Mouse (Mus musculus) WW6 (cell line): ENCODE results near the gene Galnt15.

ENCODE experiments used
- DNase-seq: peaks from one replicate; pipeline ENCODE4 v3.0.0-alpha.2; 2013; ENCODE audit warnings: low read depth, low spot score

The Galnt15 gene

DNA sequence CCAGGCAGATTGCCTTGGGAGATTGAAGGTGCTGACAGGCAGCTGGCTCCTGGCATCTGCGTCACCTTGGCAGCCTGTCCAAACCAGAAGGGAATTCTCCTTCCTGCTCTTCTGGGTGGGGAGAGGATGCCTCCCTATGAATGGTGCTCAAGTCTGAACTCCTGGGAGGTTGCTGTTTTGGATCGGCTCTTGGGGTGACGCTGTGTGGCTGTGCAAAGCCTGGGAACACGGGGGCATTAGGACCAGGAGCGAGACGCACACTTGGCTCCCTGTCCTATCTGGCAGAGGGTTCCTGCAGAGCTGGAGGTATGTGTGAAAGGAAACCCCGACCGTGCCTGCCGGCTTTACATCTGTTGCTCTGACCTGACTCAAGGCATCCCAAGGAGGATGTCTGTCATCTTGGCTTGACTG lies at the start of gene Galnt15:
Gene Galnt15, plus strand, starts transcription at position 309 of the 411 bp plus-strand sequence.
- no peak for DNase-seq

DNA sequence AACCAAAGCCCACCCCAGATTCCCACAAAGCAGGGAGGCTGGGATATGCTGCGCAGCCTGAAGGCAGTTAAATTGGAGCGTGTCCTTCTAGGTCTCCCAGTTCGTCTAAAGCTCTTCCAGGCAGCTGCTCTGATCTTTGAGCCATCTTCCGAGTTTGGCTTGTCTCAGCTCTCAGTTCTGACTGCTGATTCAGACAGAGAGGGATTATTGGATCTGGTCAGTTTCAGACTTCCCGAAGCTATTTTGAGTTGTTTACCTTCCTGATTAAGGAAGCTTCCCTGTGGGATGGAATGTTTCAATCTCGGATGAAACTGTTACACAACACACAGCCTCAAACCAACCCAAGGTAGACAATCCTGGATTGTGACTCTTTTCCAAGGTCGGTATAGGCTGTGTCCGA lies 34.8 kb upstream of the Galnt15 start:
- no peak for DNase-seq

DNA sequence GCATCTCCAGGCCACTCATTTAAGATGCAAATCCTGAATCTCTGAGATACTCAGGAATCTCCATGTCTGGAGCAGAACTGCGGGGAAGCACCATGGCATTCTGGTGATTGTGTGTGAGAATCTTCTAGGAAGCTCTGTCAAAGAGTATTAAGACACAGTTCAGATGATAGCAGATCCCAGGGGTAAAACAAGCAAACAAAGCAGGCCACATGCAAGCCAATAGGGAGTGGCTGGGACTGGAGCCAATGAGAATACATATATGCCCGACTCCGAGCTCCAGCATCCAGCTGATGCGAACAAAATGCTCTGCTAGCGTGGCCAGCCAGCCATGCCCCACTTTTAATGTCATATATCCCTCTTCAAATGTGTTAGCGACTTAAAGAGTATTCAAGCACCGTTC lies 27.8 kb upstream of the Galnt15 start:
- no peak for DNase-seq

DNA sequence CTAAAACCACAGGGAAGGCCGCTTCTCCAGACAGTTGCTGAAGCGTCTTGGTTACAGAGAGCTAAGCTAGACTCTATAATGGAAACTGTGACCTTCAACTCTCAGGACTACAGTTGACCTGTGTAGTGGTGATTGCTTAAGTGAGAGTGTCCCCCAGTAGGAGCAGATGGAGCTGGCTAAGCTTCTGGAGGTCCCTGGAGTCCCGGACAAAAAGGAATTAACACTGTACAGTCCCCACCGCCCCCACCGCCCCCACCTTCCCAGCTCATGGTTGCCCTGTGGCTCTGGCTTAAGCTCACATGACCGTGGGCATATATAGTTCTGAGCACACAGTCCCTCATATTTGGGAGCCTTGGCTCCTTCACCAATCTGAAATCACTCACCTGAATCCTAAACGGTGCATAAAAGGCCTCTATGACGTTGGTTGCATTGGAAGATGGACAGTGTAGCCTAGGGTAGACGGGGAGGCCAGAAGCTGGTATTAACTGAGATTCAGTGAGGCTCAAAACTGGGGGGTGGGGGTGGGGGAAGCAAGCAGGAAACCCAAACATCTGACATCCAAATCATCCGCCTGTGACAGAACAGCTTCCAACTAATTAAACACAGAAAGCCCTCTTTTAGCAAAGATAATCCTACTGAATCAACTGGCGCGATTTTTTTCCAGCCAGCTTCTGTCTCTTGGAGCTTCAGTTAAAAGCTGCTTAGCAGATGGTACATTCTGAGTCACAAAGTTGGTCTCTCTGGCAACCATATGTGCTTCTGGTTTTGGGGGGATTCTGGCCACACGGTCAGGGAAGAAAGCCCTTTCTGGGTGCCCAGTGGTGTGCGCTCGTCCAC lies 26.1 kb upstream of the Galnt15 start:
- no peak for DNase-seq

DNA sequence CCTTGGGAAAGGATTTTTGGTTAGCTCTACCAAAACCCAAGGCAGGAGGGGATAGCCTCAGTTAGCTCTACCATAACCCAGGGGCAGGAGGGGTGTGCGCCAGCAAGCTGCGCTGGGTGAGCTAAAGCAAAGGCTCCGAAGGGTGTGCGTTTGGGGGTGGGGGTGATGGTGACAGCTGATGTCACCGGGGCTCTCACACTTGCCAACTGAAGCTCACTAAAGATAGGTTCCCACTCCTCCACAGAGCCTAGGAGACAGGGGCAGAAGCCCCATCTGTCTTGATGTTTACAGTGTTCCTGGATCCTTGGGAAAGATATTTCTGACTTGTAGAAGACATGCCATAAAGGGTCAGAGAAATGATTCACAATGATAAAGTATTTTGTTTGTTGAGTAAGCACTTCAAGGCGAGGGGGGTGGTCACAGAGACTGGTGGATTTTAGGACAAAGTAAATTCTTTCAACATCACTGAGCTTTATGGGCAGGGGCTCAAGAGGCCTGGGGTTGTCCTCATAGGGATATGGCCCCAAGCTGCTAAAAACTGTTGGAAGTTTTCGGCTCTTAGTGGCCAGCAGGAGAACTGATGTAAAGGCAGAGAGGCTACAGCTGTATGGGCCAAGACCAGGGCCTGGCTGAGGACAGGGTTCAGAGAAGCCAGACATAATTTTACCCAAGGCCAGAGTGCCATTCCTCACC lies 24.7 kb upstream of the Galnt15 start:
- no peak for DNase-seq

DNA sequence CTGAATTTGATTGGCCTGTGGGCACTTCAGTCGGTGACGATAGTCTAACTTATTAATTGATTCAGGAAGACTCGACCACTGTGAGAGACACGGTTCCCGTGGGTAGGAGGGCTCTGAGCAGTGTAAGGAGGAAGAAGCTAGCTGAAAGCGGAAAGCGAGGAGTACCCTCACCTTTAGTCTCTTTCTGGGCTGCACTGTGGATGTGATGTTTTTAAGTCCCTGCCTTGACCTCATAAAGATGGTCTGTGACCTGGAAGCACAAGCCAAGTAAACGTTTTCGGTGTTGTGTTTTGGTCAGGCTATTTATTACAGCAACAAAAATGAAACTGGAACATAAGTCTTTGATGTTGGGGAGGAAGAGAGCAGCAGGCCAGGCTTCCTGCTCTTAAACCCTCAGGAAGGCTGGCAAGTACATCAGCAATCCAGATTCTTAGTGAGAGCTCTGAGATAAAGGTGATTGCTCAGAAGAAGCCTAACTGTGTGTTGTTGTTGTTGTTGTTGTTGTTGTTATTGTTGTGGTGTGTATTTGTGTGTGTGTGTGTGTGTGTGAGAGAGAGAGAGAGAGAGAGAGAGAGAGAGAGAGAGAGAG lies 23.0 kb upstream of the Galnt15 start:
- no peak for DNase-seq

DNA sequence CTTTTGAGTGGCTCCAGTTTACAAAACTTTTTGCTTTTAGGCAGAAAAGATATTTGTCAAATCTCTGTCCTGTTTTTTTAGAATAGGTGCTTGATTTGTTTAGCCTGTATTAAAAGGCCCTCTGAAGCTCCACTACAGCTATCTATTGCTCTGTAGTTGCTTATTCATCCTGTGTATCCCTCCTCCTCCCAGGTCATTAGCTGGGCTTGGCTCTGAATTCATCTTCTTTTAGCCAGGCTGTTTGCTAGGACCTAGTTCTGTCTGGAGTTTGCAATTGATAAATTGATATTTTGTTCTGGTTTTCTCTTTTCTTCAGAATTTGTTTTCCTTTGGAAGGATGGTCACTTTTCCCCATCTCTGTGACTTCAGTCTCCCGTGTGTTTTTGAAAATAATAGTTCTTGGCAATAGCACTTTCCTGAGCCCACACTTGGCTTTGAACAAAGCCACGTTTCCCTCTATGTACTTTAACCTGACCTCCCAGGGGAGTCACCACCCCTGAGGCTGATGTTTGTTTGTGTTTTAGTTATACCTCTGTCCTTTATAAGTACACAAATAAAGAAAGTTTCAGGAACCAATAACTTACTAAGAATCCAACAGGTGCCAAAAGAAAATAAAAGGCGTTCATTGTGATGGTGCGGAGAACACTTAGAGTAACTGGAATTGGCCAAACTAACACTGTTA lies 21.0 kb upstream of the Galnt15 start:
- DNase-seq = no peak

DNA sequence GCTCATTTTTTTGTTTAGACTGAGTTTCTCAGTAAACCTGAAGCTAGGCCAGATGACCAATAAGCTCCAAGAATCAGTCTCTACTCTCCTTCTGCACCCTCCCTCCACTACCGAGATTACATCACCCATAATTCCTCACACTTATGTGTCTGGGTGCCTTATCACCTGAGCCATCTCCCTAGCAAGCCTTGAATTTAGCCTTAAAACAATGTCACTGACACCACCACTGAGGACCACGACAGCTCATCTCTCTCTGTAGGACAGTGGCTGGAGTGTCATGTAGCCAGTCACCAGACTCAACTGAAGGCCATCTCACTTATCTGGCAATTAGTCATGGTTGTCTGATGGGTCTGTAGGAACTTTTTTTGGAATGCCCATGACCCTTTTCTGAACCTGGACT lies 19.1 kb upstream of the Galnt15 start:
- DNase-seq = no peak

DNA sequence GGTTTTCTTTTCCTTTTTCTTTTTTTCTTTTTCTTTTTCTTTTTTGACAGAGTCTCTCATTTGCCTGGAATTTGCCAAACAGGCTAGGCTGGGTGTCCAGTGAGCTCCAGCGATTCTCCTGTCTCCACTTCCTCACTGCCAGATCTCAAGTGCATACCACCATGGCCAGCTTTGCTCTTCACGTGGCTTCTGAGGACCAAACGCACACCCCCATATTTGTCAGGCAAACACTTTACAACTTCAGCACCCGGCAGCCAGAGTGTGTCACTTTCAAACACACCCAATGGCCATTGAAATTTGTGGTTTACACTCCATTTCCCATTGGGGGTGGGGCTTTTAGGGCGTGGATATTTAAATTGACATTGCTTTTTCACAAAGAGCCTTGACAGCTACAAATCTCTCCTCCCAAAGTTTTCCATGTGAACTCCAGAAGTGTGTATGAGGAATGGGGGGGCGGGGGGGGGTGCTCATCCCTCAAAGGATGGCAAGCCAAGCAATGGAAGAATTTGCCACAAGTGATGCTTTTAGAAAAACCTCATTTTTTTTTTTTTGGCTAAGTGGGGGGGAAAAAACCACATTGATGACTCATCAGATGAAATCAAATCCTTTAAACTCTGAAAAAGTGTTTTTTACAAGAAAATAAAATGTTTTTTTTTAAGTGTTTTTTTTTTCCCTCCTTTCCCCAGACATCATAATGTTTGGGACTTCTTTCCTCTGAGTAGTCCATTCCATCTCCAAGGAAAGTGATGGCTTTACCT lies 17.1 kb upstream of the Galnt15 start:
- DNase-seq = no peak

DNA sequence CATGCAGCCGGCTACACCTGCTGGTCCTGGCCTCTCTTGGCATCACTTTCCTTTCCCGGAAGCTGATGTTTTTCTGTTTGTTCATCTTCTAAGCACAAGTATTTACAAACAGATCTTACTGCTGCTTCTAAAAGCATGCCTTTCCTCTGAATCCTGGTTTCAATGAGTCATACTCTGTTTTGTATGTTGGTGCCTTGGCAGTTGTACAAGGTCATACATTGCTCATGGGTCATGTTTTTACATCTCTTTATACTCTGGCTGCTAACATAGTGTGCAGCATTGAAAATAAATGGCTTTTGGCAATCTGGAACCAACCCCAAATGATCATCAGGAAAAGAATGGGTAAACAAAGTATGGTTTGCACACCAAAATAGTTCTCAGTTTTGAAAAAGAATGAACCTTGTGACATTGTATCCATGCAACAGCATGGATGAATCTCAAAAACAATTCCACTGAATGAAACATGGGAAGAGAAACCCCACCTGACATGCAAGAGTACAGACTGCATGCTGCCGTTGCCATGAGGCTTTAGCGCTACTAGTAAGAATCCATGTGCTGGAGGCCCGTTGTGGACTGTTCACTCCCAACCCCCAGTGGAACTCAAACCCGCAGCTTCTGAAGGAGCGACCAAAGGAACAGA lies 13.5 kb upstream of the Galnt15 start:
- no peak for DNase-seq

DNA sequence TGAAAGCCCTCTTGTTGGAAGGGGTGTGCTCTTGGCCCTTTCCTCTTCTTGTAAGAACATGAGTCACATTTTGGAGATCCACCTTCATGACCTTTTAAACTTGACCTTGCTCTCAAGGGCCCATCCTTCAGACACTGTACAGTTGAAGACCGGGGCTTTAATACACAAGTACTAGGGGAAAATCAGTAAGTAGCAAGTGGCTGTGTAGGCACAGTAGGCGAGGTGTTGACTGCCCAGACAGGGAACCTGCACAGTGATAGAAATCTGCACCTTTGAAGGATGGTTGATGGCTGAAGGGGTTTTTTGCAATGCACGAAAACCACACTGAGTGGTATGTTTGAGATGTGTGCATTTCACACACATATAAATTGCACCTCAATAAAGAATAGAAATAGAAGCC lies 12.3 kb upstream of the Galnt15 start:
- no peak for DNase-seq

DNA sequence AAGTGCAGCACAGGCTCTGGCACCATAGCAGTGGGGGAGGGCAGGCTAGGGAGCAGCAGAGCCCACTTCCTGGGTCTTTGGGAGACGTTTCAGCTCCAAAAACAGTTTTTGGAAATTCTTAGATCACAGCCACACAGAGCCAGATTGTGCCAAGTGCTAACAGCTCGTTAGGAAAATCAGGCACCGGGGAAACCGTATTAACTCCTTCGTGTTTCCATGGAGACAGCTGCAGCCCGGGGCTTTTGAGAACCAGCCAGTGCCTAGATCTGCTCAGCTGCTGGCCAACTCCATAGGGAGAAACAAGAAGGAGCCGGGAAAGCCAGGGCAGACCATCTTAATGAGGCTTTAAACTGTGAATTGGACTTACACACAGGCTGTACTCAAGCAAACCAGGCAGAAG lies 11.9 kb upstream of the Galnt15 start:
- DNase-seq = no peak

DNA sequence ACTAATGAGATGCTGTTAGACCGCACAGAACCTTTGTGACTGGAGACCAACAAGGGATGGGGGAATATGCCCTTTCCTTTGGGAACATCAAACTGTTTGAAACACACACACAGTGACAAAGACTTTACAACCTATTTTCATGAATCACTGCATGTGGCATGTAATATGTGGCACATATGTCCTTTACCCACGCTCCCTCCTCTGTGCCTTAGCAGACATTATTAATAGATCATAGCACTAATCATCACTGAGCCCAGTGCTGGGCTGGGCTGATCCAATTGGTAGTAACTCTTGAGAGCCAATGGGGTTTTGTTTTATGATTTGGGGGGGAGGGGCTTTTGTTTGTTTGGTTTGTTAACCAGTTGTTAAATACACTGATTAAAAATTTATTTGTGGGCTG lies 11.3 kb upstream of the Galnt15 start:
- DNase-seq = no peak

DNA sequence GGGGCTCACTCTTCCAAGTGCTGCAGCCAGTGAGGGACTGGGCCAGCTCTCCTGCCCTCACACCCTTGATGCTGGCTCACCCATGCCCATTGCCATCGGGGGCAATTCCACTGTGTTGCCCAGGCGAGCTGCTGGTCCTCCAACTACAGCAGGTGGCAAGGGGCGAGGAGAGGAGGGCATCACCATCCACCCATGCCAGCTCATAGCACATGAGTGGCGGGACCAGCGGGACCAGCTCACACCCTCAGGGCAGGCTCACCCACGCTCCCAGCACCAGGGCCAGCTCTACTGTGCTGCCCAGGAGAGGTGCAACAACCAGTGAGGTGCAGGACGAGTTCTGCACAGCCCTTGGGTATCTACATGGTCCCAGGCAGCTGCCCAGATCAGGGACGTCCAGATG lies 9.7 kb upstream of the Galnt15 start:
- no peak for DNase-seq

DNA sequence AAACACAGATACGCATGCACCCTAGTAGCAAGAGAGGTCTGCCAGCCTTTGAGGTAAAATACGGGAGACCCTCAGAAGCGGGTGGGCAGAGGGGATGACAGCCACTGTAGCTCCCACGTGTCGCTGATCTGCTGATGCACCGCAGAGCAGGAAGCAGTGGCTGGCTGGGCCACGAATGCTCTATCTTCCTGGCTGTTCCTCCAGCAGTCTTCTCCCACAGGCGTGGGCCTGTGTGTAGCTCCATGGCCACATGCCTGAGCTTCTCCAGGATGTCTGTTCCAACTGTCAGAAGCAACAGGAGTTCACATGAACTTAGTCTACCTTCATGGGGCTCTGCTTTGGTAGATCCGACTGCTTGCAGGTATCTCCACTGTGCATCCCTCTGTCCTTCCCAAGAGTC lies 6.8 kb upstream of the Galnt15 start:
- DNase-seq = no peak

DNA sequence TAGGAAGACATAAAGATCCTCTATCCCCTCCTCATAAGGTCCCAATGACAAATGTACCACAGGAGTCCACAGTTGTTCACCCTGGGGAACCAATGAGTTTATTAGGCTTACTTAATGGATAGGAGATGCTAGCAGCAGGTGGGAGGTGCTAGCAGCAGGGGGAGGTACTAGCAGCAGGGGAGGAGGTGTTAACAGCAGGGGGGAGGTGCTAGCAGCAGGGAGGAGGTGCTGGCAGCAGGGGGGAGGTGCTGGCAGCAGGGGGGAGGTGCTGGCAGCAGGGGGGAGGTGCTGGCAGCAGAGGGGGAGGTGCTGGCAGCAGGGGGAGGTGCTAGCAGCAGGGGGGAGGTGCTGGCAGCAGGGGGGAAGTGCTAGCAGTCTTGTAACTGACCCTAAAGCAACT lies 6.3 kb upstream of the Galnt15 start:
- peak; percentile 14 for DNase-seq

DNA sequence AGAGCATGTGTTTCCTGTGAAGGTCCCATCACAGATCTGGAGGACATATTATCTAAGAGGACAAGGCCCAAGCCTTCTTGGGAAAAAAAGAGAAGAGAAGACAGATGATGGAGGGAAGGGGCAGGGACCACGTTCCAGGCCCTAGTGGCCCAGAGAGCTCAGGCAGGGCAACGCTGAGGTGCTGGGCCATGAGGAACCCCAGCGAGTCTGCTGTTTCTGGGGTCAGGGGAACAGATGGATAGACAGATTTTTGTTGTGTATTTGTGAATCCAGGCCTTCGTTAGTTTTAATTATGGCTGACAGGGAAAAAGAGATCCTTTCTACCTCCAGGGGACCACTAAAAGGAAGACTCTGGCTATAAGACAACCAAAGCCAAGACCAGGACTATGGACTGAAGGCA lies 4.9 kb upstream of the Galnt15 start:
- no peak for DNase-seq

DNA sequence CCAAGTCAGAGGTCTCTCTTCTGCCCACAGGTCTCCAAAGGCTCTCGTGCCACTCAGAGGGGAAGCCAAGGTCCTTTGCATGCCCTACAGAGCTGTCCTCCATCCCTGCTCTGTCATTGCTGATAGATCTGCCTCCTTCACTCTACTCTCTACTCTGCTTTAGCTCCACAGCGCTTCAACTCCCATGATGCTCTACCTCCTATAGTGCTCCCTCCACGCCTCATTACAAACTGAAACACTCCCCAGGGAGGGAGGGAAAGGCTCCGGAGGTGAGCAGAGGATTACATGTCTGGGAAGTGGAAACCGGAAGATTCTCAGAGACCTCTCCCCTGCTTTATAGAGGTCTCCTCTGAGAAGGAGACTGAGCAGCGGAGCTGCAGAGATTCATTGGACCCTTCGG lies 1.6 kb upstream of the Galnt15 start:
- DNase-seq = no peak

DNA sequence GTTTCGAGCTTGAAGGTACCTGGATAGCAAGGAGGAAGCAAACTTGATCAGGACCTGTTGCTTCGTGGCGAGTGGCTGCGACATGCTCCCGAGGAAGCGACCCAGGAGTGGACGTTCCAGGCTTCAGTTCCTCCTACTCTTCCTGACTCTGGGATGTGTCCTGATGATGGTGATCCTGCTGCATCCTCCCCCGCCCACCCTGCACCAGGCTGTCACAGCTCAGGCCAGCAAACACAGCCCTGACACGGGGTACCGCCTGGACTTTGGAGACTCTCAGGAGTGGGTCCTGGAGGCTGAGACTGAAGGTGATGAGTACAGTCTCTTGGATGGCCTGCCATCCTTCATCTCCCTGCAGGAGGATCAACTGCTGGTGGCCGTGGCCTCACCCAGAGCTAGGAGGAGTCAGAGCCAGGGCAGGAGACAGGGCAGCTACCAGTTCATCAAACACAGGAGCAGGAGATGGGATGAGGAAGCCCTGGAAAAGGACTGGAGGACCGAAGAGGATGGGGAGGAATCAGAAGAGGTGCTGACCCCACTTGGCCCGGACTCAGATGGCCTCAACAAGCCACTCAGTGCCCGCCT lies 713 bp downstream of the Galnt15 start:
- no peak for DNase-seq

DNA sequence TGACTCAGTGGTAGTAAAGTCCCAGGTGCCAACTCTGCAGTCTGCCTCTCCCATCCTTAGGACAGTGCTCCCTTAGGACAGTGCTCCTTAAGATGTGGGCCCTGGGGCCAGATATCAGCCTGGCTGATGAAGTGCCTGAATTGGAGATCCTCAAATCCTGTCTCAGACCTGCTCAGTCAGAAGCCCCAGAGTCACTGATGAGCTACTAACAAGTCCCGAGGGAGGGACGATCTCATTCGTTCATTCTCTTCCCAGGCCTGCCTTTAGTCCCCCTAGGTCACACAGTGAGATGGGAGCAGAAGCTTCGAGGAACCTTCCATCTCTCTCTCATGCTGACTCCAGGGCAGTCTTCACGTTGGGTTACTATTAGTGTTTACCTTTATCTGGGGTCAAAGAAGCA lies 1.3 kb downstream of the Galnt15 start:
- no peak for DNase-seq

DNA sequence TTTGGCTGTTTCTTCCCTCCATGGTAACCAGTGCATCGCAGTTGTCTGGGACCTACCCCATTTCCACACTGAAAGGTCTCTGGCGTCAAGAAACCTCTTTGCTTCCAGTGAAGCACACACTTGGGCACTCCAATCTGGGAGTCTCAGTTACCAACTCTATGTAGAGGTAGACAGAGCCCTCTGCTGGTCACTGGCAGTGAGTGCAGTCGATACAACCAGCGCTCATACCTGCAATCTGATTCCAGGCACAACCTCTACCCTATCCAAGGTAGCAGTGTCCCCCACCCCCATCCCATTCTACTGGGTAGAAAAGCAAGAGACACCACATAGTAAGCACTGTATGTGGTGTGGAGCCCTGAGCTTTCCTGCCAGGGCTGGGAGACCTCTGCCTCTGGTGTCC lies 3.7 kb downstream of the Galnt15 start:
- DNase-seq = no peak
